8 mouse cellular contexts compared by ENCODE assay signal in the genomic region with DNA sequence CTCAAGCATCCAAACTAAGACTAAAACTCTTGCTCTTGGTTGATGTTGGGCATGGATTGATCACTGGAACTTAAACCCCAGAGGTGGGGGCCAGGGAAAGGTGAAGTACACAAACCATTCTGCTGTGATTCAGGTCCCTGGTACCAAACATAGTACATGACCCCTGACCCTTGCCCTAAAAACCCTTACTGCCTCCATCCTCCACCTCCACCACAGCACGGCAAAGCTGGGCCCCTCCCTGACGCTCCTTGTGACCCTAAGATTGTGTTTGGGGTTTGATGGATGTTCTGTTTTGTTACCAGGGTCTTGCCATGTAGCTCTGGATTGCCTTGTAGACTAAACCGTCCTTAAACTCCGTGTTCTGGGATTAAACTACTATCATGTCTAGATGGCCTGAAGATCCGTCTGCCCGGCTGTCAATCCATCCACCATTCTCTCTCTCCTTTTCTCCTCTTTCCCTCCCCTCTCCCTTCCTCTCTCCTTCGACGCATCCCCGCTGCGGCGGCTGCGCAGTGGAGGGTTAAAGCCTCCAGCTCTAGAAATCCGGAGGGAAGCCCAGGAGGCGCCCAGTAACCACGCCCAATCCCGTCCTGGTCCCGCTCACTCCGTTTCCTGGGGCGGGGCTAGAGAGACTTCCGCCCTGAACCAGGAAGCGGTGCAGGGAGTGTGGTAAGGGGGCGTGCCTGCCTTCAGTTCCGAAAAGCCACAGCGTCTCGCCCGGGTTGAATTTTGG. TPM values are rescaled to one million over a fixed set of nuclear protein-coding genes. Genes with fewer than 3 reads are reported as not detected.
A peak's percentile ranks its signal among the peaks of the same experiment; 100 is the strongest.
DNase-seq lines count a peak whose midpoint lies in the region; ATAC-seq lines count a peak whose summit lies in the region.

A gene (plus strand): TSS at position 643 of the 733 bp plus-strand sequence.

- H3K36me3 ChIP-seq in forebrain, embryonic 10.5 days (replicated peaks): peaks cover 5% of the 10 kb centered on the region; the same call in 1 of the 2 replicates
- no peaks in the 10 kb centered on the region for H3K36me3 ChIP-seq in heart, embryonic 16.5 days (ENCODE audit: control insufficient read depth, insufficient read depth)
- no peaks in the 10 kb centered on the region for H3K36me3 ChIP-seq in liver, embryonic 15.5 days (replicated peaks)
- no peaks in the 10 kb centered on the region for H3K36me3 ChIP-seq in neural tube, embryonic 12.5 days

- H3K27ac ChIP-seq in forebrain, embryonic 10.5 days: peak within 1 kb of the TSS; percentile 85
- H3K27ac ChIP-seq in heart, embryonic 16.5 days (ENCODE audit: low read length): peak within 1 kb of the TSS; percentile 74
- H3K27ac ChIP-seq in liver, embryonic 15.5 days (replicated peaks): peak within 1 kb of the TSS; percentile 83
- H3K27ac ChIP-seq in neural tube, embryonic 12.5 days: peak within 1 kb of the TSS; percentile 17; the same call in 1 of the 2 replicates

- peak; percentile 88 for DNase-seq in c-Kit-negative CD71-positive TER-119-positive erythroid progenitor cells, embryonic 14.5 days (ENCODE audit: low read depth, low spot score)
- peak; percentile 94 for DNase-seq in forebrain, embryonic 10.5 days (ENCODE audit: extremely low spot score, low spot score)
- DNase-seq in kidney, postnatal 36 days: peak; percentile 96 to 97
- DNase-seq in telencephalon, adult 2 months (ENCODE audit: low read depth, low spot score): peak; percentile 92

- peak within 1 kb of the TSS; percentile 73 for H3K9ac ChIP-seq in heart, embryonic 16.5 days (ENCODE audit: low read length)
- peak within 1 kb of the TSS; percentile 78 for H3K9ac ChIP-seq in liver, embryonic 15.5 days
- peak within 1 kb of the TSS; percentile 79 for H3K9ac ChIP-seq in neural tube, embryonic 12.5 days

- WGBS in forebrain, embryonic 10.5 days: 2% methylated on average over 26 of the region's 26 CpGs
- WGBS in heart, embryonic 16.5 days: under 1% methylated on average over 26 of the region's 26 CpGs
- WGBS in liver, embryonic 15.5 days (ENCODE audit: insufficient replicate concordance): 2% methylated on average over 26 of the region's 26 CpGs
- WGBS in neural tube, embryonic 12.5 days: under 1% methylated on average over 26 of the region's 26 CpGs

- no peaks in the 10 kb centered on the region for H3K9me3 ChIP-seq in forebrain, embryonic 10.5 days
- H3K9me3 ChIP-seq in heart, embryonic 16.5 days (replicated peaks; ENCODE audit: control insufficient read depth, low read length): no peaks in the 10 kb centered on the region
- H3K9me3 ChIP-seq in liver, embryonic 15.5 days (replicated peaks): no peaks in the 10 kb centered on the region
- no peaks in the 10 kb centered on the region for H3K9me3 ChIP-seq in neural tube, embryonic 12.5 days

- H3K27me3 ChIP-seq in forebrain, embryonic 10.5 days (ENCODE audit: poor library complexity, severe bottlenecking): no peaks in the 10 kb centered on the region
- H3K27me3 ChIP-seq in heart, embryonic 16.5 days (ENCODE audit: control insufficient read depth, insufficient read depth, low read length): no peaks in the 10 kb centered on the region
- H3K27me3 ChIP-seq in liver, embryonic 15.5 days: no peaks in the 10 kb centered on the region
- no peaks in the 10 kb centered on the region for H3K27me3 ChIP-seq in neural tube, embryonic 12.5 days (replicated peaks)

- H3K4me2 ChIP-seq in heart, embryonic 16.5 days (ENCODE audit: low read depth, low read length): peak within 1 kb of the TSS; percentile 73
- H3K4me2 ChIP-seq in liver, embryonic 15.5 days: peak within 1 kb of the TSS; percentile 95
- H3K4me2 ChIP-seq in neural tube, embryonic 12.5 days (replicated peaks): peak within 1 kb of the TSS; percentile 98

- peak within 1 kb of the TSS; percentile 93 for H3K4me3 ChIP-seq in forebrain, embryonic 10.5 days
- peak within 1 kb of the TSS; percentile 78 for H3K4me3 ChIP-seq in heart, embryonic 16.5 days (ENCODE audit: low read length)
- peak within 1 kb of the TSS; percentile 77 for H3K4me3 ChIP-seq in liver, embryonic 15.5 days (replicated peaks)
- H3K4me3 ChIP-seq in neural tube, embryonic 12.5 days: peak within 1 kb of the TSS; percentile 82

- H3K4me1 ChIP-seq in forebrain, embryonic 10.5 days: peaks cover 56% of the 10 kb centered on the region
- peaks cover 13% of the 10 kb centered on the region for H3K4me1 ChIP-seq in heart, embryonic 16.5 days (ENCODE audit: control insufficient read depth, insufficient read depth, low read length)
- peaks cover 43% of the 10 kb centered on the region for H3K4me1 ChIP-seq in liver, embryonic 15.5 days (replicated peaks)
- peaks cover 24% of the 10 kb centered on the region for H3K4me1 ChIP-seq in neural tube, embryonic 12.5 days

- peak; percentile 92 for ATAC-seq in CD4-positive, CD25-positive, alpha-beta regulatory T cell, adult 4 months
- ATAC-seq in heart, embryonic 16.5 days (replicated peaks; ENCODE audit: extremely low read depth, insufficient read depth, low FRiP score): peak; percentile 95
- ATAC-seq in liver, embryonic 15.5 days (ENCODE audit: insufficient read depth): peak; percentile 92
- ATAC-seq in neural tube, embryonic 12.5 days (ENCODE audit: low FRiP score, low read depth): peak; percentile 95

RNA-seq across cellular contexts. Expression of the gene that starts here (rescaled TPM):
- 100 to 1,000 TPM in 1 of 2 experiments, 10 to 100 TPM in 1; 79.2 to 132 TPM for polyA plus RNA-seq in CD4-positive, CD25-positive, alpha-beta regulatory T cell, adult 4 months (2017; shearing (Covaris generic))
- polyA plus RNA-seq in forebrain, embryonic 10.5 days (2016; fragmentation: Nextera tagmentation; extraction: Ambion mirVana): 8.1 and 8.2 TPM in 2 replicates
- 5.4 and 6.2 TPM in 2 replicates for polyA plus RNA-seq in heart, embryonic 16.5 days (2015; fragmentation: Nextera tagmentation; extraction: Ambion mirVana)
- polyA plus RNA-seq in liver, embryonic 15.5 days (2015; fragmentation: Nextera tagmentation; extraction: Ambion mirVana): 3.3 and 3.5 TPM in 2 replicates
- polyA plus RNA-seq in neural tube, embryonic 12.5 days (2016; fragmentation: Nextera tagmentation; extraction: Ambion mirVana): 12.9 and 13.1 TPM in 2 replicates

Comparison
In these comparisons a context has a peak if more than half of its experiments do, and no peak if none do; other contexts are left out.
1. Peak in every context shown above with its lines: DNase-seq, ATAC-seq, H3K4me3 ChIP-seq and H3K27ac ChIP-seq.
2. H3K27ac ChIP-seq: peak in every context shown above with its lines; median percentile 85 in forebrain, embryonic 10.5 days; 83 in liver, embryonic 15.5 days; 74 in heart, embryonic 16.5 days; 17 in neural tube, embryonic 12.5 days.